Mouse (Mus musculus) midbrain, embryonic 15.5 days (tissue): ENCODE measurements around the gene Ube2m. TPM values are rescaled to one million over a fixed set of nuclear protein-coding genes. Genes with fewer than 3 reads are reported as not detected.

Source experiments
- ATAC-seq: fragments of 200-750 bp; cut with Nextera tagmentation; replicated peaks from 2 replicates; pipeline ENCODE4 v1.8.0; 2017; ENCODE audit warnings: moderate TSS enrichment
- H3K27ac ChIP-seq: fragments of 300-500 bp; sonication (generic); 2 replicates; pipeline ENCODE4 v1.5.1; 2015; ENCODE audit warnings: mild to moderate bottlenecking, inconsistent platforms
- H3K27me3 ChIP-seq: fragments of 300-500 bp; sonication (generic); replicated peaks from 2 replicates; pipeline ENCODE4 v1.6.1; 2015; ENCODE audit warnings: inconsistent platforms
- H3K36me3 ChIP-seq: fragments of 300-500 bp; sonication (generic); replicated peaks from 2 replicates; pipeline ENCODE4 v1.6.1; 2015; ENCODE audit warnings: inconsistent platforms
- H3K4me1 ChIP-seq: fragments of 300-500 bp; sonication (generic); 2 replicates; pipeline ENCODE4 v1.6.1; 2015; ENCODE audit warnings: inconsistent platforms
- H3K4me2 ChIP-seq: fragments of 300-500 bp; sonication (generic); 2 replicates; pipeline ENCODE4 v1.6.1; 2015; ENCODE audit warnings: inconsistent platforms, mild to moderate bottlenecking, moderate library complexity
- H3K4me3 ChIP-seq: fragments of 300-500 bp; sonication (generic); 2 replicates; pipeline ENCODE4 v1.5.1; 2015; ENCODE audit warnings: mild to moderate bottlenecking, inconsistent platforms
- H3K9ac ChIP-seq: fragments of 300-500 bp; sonication (generic); 2 replicates; pipeline ENCODE4 v1.6.1; 2015; ENCODE audit warnings: mild to moderate bottlenecking, inconsistent platforms
- H3K9me3 ChIP-seq: fragments of 300-500 bp; sonication (generic); 2 replicates; pipeline ENCODE4 v1.6.1; 2016; ENCODE audit warnings: inconsistent platforms
- WGBS: fragments of 180-500 bp; shearing (Covaris S2); methylation state at CpG from one replicate; pipeline ENCODE4 v1.1.7; 2015; ENCODE audit warnings: mixed read lengths; 5-methylcytosine and 5-hydroxymethylcytosine counted together
- polyA plus RNA-seq: library from polyadenylated mRNA; unstranded; fragments of >200 nt; fragmentation: Nextera tagmentation; extraction: Ambion mirVana; gene quantifications from 2 replicates; pipeline ENCODE4 v1.2.1, GENCODE M21; 2015

The Ube2m gene
- polyA plus RNA-seq, 1 experiment from 2014 or later: 141 TPM

- Histone ChIP-seq H3K4me2 (no peak overlapping the region), H3K27me3 (no peaks in the 10 kb centered on the region), H3K27ac (no peak overlapping the region), H3K9ac (no peak overlapping the region), H3K36me3 (no peaks in the 10 kb centered on the region), H3K4me1 (no peaks in the 10 kb centered on the region), H3K4me3 (no peak overlapping the region), H3K9me3 (no peaks in the 10 kb centered on the region)
- WGBS: 89% methylated on average over 10 of the region's 10 CpGs
- no peak for ATAC-seq
Observed at GRCm38 (mm10) chr7:12993148-12993547, 44.9 kb downstream of the Ube2m start.

GRCm38 (mm10) chr7:12992222-12992621 is 45.9 kb downstream of the Ube2m start:
- Histone ChIP-seq H3K9ac (no peak overlapping the region), H3K9me3 (no peaks in the 10 kb centered on the region), H3K4me1 (no peaks in the 10 kb centered on the region), H3K27ac (no peak overlapping the region), H3K36me3 (no peaks in the 10 kb centered on the region), H3K4me3 (no peak overlapping the region), H3K27me3 (no peaks in the 10 kb centered on the region), H3K4me2 (no peak overlapping the region)
- 8% methylated on average over 3 of the region's 3 CpGs for WGBS
- ATAC-seq: no peak

- Histone ChIP-seq H3K27me3 (no peaks in the 10 kb centered on the region), H3K4me2 (no peak overlapping the region), H3K36me3 (no peaks in the 10 kb centered on the region), H3K9me3 (no peaks in the 10 kb centered on the region), H3K9ac (no peak overlapping the region), H3K4me1 (no peaks in the 10 kb centered on the region), H3K4me3 (no peak overlapping the region), H3K27ac (no peak overlapping the region)
- WGBS: 86% methylated on average over 8 of the region's 8 CpGs
- no peak for ATAC-seq
Observed at GRCm38 (mm10) chr7:12987409-12988189, 50.5 kb downstream of the Ube2m start.

- ATAC-seq: no peak
- WGBS: 83% methylated on average over 8 of the region's 8 CpGs
- Histone ChIP-seq H3K9me3 (no peaks in the 10 kb centered on the region), H3K27ac (no peak overlapping the region), H3K9ac (no peak overlapping the region), H3K4me2 (no peak overlapping the region), H3K36me3 (no peaks in the 10 kb centered on the region), H3K4me3 (no peak overlapping the region), H3K27me3 (no peaks in the 10 kb centered on the region), H3K4me1 (no peaks in the 10 kb centered on the region)
Observed at GRCm38 (mm10) chr7:12986906-12987305, 51.2 kb downstream of the Ube2m start.

- Histone ChIP-seq H3K9ac (no peak overlapping the region), H3K27ac (no peak overlapping the region), H3K9me3 (no peaks in the 10 kb centered on the region), H3K27me3 (no peaks in the 10 kb centered on the region), H3K4me2 (no peak overlapping the region), H3K4me1 (no peaks in the 10 kb centered on the region), H3K36me3 (no peaks in the 10 kb centered on the region), H3K4me3 (no peak overlapping the region)
- no peak for ATAC-seq
- 88% methylated on average over 1 of the region's 1 CpGs for WGBS
Observed at GRCm38 (mm10) chr7:12985724-12986123, 52.4 kb downstream of the Ube2m start.

Other genes starting within 250 kb of the Ube2m start
- 35.3 and 35.4 TPM in 2 replicates for gene Zscan18, start 234.6 kb downstream of the Ube2m start, polyA plus RNA-seq
- gene Zfp329, start 219.4 kb downstream of the Ube2m start, polyA plus RNA-seq: 35.2 and 36.0 TPM in 2 replicates
- gene Zfp110, start 203.5 kb downstream of the Ube2m start, polyA plus RNA-seq: 28.3 and 30.8 TPM in 2 replicates
- gene Zfp128, start 157.1 kb downstream of the Ube2m start, polyA plus RNA-seq: 8.6 and 9.4 TPM in 2 replicates
- gene Zscan22, start 140.5 kb downstream of the Ube2m start, polyA plus RNA-seq: 11.8 and 12.8 TPM in 2 replicates
- 567 and 593 TPM in 2 replicates for gene Rps5, start 116.0 kb downstream of the Ube2m start, polyA plus RNA-seq
- gene Rnf225, start 110.9 kb downstream of the Ube2m start, polyA plus RNA-seq: 0.90 and 0.93 TPM in 2 replicates
- gene Zfp324, start 72.4 kb downstream of the Ube2m start, polyA plus RNA-seq: 17.1 and 17.7 TPM in 2 replicates
- gene Zfp446, start 60.4 kb downstream of the Ube2m start, polyA plus RNA-seq: 14.2 and 16.4 TPM in 2 replicates
- gene Slc27a5, start 40.1 kb downstream of the Ube2m start, polyA plus RNA-seq: 0.38 and 0.65 TPM in 2 replicates
- 229 and 258 TPM in 2 replicates for gene Trim28, start 39.2 kb downstream of the Ube2m start, polyA plus RNA-seq
- 45.9 and 46.7 TPM in 2 replicates for gene Zbtb45, start 28.2 kb downstream of the Ube2m start, polyA plus RNA-seq
- gene Chmp2a, start 3.5 kb downstream of the Ube2m start, polyA plus RNA-seq: 188 TPM in 2 replicates
- gene Mzf1, start 16.5 kb upstream of the Ube2m start, polyA plus RNA-seq: 10.7 and 11.4 TPM in 2 replicates
- 0.13 and 0.19 TPM in 2 replicates for gene Vmn1r85, start 56.9 kb upstream of the Ube2m start, polyA plus RNA-seq
- not detected in 2 replicates for gene Vmn1r86, start 81.6 kb upstream of the Ube2m start, polyA plus RNA-seq
- not detected in 2 replicates for gene Vmn1r87, start 101.9 kb upstream of the Ube2m start, polyA plus RNA-seq
- gene Vmn1r88, start 121.3 kb upstream of the Ube2m start, polyA plus RNA-seq: not detected in 2 replicates
- not detected in 2 replicates for gene Vmn1r89, start 174.7 kb upstream of the Ube2m start, polyA plus RNA-seq
- gene Lig1, start 239.0 kb upstream of the Ube2m start, polyA plus RNA-seq: 34.6 and 36.8 TPM in 2 replicates
- gene Zswim9, start 240.4 kb upstream of the Ube2m start, polyA plus RNA-seq: 16.9 and 18.0 TPM in 2 replicates